Mouse (Mus musculus): Measurements from ENCODE around the gene Kif27.

- TF ChIP-seq CTCF (IDR thresholded peaks at IDR 0.05; ENCODE audit: low read depth) (peak; percentile 58), EP300 (optimal IDR thresholded peaks at IDR 0.05) (no peak)
These were observed 105.7 kb downstream of the Kif27 start for GRCm38 (mm10) chr13:58253268-58253667.
